Mouse (Mus musculus) MN1 (cell line): ENCODE results near the gene Pgam5.
A peak's percentile ranks its signal among the peaks of the same experiment; 100 is the strongest.

Experiments used
- DNase-seq: peaks from one replicate; pipeline ENCODE4 v3.0.0-alpha.2; 2016; ENCODE audit warnings: low spot score

Pgam5 gene

DNA sequence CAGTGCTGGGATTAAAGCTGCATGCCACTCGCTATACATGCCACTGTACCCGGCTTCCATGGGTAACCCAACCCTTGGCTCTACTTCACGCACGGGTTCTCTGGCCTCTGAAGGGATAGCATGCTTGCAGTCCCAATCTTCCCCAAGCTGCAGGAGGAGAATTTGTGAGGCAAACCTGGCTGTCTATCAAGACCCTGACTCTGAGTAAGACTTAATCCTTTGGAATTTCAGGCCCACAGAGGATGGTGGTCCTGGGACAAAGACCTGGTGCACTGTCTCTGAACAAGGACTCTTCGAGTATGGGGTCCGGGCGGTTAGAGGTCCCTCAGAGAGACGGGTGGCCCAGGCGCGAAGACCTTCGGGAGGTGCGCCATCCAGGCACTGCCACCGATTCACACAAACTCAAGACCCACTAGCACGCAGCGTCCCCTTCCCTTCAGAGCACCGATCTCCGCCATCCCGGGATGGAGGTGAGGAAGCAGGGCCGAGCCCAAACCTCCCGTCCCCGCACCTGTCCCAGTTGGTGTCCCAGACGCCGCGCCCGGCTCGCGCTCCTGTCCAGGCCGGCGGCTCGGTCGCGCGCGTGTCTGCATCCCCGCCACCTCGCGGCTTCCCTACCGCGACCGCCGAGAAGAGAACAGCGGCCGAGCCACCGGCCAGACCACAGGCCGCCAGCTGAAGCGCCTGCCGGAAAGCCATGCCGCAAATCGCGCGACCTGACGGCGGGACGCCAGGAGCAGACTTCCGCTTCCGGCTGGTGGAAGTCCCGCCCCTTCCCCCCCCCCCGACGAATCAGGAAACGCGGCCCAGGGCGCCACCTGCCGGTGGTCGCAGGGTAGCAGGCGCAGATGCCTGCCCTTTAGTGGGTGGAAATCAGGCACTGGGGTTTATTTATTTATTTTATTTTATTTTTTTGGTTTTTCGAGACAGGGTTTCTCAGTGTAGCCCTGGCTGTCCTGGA lies at the start of gene Pgam5:
Gene Pgam5 (minus strand): TSS at position 773 of the 961 bp plus-strand sequence.
- peak; percentile 94 for DNase-seq

DNA sequence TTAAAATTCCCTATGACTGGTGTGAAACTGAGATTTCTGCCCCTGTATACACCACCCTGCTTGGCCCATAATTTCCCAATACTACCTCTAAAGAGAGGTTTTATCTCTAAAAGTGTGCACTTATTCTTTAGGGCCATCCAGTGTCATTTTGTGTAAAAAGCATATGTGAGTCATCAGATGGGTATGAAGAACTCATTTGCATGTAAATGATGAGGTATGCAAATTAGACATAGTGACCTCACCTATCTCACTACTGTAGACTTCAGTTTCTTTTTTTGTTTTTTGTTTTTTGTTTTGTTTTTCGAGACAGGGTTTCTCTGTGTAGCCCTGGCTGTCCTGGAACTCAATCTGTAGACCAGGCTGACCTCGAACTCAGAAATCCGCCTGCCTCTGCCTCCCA lies 43.4 kb upstream of the Pgam5 start:
- DNase-seq, result no peak

DNA sequence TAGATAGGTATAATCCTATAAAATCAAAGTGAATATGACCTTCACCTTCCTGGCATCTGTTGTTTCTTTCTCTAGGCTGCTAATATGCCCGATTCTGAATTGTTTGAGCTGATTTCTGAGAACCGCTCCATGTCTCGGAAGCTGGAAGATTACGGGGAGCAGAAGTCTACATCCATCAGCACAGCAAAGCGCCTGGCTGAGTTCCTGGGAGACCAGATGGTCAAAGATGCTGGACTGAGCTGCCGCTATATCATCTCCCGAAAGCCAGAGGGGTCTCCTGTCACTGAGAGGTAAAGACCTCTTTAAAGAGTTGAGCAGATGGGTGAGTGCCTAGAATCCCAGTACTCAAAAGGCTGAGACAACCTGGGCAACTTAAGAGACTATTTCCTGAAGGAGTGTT lies 39.1 kb upstream of the Pgam5 start:
- no peak for DNase-seq

DNA sequence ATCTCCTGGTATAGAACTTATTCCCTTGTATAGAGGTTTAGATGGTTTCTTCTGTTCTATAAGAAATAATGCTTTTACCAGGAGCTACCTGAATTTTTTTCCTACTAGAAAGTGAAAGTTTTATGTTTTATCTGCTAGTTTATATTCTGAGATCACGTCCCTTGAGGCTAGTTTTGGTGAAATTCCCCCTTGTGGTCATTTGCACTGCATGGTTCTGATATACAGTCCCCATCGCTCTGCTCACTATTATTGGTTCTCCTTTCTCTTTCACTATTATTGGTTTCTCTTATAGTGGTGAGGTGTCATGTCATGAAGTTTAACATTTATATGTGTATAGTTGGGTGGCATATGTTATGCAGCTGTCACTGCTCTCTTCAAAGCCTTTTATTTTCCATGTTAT lies 30.9 kb upstream of the Pgam5 start:
- no peak for DNase-seq

DNA sequence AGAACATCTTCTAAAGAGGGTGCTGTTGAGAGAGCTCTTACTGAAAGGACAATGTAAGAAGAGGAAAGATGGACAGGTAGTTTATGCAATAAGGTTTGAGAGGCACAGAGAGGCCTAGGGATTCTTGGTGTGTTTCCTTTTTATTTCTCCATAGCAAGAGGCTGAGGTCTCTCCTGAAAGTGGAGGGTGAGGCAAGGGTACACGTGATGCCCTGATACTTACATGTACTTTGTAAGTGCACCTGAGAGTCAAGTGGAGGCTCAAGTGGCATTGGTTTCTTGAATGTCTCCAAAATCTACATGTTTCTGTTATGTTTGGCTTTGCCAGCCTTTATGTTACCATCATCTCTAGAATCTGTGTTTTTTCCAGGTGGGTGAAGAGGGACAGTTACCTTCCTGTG lies 26.9 kb upstream of the Pgam5 start:
- no peak for DNase-seq

DNA sequence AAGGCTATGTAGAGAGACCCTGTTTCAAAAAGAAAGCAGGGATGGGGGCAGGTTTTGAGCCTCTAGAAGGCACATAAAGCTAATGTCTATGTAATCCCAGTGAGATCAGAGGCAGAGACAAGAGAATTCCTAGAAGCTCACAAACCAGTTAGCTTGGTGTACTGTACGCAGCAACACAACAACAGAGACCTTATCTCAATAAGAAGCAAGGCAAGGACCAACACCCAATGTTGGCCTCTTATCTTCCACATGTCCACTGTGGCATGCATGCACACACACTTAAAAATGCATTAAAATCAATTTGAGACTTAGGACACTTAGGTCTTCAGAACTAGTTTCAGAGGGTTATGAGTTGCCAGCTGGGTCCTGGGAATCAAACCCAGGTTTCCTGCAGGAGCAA lies 21.9 kb upstream of the Pgam5 start:
- DNase-seq, result no peak

DNA sequence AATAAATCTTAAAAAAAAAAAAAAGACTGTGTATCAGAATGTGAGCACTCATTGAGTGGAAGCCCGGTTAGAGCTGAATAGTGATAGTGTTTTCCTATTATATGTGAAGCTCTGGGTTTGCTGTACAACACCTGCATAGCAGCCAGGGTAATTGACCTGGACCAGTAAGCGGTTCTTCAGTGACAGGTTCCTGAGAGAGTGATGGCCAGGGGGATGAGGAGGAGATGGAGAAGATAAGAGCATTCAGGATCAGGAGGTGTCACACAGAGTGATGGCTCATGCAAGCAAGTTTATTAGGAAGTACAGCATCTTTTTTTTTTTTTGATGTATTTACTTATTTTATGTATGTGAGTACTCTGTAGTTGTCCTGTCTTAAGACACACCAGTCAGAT lies 17.4 kb upstream of the Pgam5 start:
- DNase-seq, result no peak

DNA sequence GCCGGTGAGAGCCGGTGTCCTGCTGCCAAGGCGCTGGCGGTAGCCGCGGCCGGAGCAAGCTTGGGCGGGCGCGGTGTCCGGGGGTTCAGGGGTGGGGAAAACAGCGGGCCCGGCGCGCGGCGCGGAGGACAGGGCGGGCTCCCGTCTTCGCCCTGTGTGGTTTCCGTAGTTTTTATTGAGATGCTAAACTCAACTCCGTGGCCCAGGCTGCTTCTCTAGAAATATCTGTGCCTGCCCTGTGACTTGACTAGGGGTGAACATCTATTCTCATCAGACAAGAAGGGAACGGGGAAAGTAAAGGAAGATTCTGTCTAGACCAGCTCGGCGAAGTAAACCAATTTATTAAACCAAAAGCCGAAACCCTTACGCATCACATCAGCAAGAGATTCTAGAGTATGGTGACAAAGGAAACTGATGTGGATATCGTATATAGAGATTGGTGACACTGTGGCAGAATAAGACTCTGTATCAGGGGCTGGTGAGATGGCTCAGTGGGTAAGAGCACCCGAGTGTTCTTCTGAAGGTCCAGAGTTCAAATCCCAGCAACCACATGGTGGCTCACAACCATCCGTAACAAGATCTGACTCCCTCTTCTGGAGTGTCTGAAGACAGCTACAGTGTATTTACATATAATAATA lies 16.9 kb upstream of the Pgam5 start:
- DNase-seq, result no peak

DNA sequence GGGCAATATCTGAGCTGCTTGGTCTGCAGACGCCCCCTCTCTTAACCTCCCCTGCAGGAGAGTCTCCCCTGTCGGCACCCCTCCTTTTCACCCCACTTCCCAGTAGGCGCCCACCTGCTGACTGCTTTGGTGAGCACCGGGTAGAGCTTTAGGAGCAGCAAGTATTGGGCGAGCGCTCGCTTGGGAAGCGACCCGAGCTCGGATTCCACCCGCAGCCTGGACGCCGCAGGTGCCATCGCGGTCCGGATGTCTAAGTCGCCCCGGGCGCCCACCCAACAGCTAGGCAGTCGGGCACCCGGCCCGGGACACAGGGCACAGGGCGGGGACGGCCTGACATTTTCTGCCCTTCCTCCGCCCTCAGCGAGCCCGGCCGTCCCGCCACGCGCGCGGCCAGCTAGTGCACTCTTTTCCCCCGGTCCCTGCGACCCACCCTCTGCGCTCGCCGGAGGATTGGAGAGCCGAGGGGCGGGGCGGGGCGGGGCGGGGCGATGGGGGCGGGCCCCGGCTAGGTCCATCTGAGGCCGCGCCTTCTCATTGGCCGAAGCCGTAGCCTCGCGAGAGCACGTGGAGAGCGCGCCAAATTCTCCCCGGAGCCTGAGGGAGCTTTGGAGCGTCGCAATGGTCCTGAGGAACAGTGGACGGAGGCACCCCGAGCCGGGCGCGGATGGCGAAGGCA lies 16.2 kb upstream of the Pgam5 start, which contains the start of the genes Pxmp2 and Pole:
Gene Pxmp2 (minus strand): TSS at position 417 of the 676 bp plus-strand sequence.
Gene Pole (plus strand): TSS at position 537 of the 676 bp plus-strand sequence.
- peak; percentile 96 for DNase-seq

DNA sequence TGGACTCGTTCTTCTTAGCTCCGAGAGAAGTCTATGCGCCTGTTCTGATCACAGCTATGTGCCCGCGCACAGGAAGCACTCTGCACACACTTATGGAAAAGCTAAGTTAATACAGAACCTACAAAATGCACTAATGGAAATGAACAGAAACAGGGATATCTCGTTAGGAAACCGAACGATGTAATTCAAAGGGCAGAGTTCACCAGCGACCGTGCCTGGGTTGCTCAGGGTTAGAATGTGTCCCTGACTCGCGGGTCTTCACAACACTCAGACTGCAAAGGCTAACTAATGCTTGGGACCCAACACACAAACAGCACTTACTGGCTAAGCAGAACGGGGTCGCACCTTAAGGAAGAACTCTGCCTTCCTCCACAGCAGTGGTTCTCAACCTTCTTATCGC lies 15.4 kb upstream of the Pgam5 start:
- DNase-seq, result no peak

DNA sequence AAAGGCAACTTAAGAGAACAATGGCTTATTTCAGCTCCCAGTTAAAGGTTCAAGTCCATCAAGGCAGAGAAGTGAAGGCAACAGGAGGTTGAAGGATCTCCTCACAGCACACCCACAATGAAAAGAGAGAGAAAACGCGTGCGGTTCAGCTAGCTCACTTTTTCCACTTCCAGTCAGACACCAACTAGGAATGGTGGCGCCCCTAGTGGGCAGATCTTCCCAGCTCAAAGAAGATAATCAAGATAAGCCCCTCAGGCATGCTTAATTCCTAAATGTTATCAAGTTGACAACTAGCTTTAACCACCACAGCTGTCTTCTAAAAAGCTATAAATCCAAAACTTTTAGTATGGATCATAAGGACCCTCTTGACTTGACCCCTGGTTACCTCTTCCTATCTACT lies 14.8 kb upstream of the Pgam5 start:
- peak; percentile 39 for DNase-seq

DNA sequence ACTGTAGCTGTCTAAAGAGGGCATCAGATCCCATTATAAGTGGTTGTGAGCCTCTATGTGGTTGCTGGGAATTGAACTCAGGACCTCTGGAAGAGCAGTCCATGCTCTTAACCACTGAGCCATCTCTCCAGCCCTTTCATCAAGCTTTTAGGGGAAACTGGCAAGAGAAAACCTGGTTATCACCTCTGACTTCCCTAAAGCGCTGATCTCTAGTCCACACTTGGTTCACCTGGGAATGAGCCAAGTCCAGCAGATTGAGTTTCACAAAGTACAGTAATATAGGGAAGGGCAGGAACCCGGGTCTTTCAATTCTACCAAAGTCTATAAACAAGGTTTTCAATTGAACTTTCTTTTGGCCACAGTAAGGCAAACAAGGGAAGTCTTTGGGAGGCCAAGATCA lies 12.3 kb upstream of the Pgam5 start:
- no peak for DNase-seq

DNA sequence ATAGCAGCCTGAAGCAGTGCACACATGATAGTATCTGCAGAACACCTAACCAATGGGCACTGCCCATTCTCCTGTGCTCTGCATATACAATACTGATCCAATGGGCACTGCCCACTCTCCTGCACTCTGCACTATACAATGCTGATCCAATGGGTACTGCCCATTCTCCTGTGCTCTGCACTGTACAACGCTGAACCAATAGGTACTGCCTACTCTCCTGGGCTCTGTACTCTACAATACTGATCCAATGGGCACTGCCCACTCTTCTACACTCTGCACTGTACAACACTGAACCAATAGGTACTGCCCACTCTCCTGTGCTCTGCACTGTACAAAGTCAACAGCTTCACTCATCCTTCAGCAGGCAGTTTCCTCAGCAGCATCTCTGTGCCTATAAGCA lies 7.2 kb upstream of the Pgam5 start:
- DNase-seq, result no peak

DNA sequence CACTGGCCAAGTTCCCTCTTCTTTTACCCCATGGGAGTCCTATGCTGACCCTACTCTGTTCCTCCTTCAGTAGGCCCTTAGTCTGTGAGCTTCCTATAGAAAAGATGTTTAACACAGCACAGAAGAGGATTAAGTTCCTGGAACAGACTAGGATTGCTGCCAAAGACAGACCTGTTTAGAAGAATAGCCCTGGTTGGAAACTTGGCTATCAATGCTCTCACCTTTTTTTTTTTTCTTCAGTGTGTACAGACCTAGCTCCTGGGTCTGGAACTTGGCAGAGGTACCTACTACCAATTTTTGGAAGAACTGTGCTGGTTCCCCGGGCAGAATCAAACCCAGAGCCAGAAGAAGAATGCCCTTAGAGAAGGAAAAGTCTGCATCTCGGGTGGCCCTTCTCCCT lies 6.7 kb upstream of the Pgam5 start:
- DNase-seq, result no peak

DNA sequence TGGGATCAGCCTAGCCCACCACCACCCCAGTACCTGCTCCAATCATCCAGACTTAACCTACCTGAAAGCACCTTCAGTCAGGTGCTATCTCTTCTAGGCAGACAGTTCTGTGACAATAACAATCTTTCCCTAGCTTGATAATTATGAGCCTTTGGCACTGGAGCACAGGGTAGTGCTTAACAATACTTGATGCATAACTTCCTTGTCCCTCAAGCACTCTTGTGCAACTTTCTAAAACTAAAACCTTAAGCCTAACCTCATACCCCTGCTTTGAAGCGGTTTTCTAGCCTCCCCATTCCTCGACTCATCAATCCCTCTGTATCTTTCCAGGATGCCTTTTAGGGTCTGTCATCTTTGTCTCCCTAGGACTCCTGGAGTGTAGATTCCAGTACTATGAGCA lies 5.1 kb upstream of the Pgam5 start:
- DNase-seq, result no peak

DNA sequence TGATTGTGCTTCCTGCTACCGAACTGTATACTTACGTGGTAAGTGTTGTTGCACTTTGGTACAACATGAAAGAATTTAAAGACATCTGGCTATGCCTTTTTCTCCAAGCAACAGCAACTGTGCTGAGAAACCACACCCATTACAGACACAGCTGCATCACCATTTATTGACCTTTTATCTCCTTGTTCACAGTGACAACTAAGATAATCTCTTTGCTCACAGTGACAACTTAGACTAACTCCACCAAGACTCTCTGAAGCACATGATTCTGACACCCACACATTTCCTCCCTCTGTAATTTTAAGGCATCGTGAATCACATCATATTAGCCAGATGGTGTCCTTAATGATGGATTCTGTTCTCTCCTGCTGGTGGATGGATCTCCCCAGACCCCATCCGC lies 4.4 kb upstream of the Pgam5 start:
- no peak for DNase-seq

DNA sequence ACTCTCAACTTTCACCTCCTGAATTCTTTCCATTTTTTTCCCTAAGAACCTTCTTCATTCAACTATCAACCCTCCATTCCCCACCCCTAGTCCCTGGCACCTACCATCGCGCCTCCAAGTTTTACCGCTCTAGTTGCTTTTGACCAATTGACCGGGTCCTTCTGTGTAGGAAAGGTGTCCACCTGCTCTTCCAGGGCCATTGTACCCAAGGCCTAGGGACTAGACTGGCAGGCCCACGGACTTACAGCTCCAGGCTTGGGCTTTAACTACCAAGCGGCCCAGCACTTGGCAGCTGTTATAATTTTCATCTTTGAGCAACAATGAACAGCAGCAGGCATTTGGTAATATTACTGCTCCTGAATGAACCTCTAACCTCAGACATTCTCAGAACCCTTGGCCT lies 529 bp upstream of the Pgam5 start:
- DNase-seq, result no peak

DNA sequence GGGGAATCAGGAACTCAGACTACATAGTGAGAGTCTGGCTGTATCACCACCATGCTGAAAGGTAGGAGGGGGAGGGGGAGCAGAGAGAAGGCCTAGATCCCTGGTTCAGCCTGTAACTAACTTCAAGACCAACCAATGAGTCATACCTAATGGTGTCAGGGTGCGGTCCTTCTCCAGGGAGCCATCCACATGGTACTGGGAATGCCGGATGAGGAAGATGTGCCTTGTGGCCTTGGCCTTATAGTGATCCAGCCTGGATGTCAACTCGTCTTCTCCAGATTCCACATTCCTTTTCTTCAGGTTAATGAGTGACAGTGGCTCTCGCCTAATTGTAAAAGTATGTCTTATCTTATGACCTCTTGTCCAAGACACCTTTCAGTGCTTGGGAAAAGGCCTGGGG lies 2.8 kb downstream of the Pgam5 start:
- DNase-seq, result no peak

DNA sequence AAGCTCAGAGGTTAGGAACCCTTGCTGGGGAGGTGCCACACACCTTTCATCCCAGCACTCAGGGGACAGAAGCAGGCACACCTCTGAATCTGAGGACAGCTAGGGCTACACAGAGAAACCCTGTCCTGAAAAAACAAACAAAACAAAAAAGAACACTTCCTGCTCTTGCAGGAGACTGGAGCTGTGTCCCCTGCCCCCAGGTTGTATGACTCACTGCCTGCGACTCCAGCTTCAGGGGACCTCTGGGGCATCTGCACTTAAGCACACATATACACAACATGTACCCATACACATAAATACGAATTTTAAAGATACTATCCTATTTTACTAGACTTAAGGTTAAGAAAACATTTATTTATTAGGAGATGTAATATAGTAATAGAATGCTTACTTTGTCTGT lies 25.6 kb downstream of the Pgam5 start:
- DNase-seq, result no peak

DNA sequence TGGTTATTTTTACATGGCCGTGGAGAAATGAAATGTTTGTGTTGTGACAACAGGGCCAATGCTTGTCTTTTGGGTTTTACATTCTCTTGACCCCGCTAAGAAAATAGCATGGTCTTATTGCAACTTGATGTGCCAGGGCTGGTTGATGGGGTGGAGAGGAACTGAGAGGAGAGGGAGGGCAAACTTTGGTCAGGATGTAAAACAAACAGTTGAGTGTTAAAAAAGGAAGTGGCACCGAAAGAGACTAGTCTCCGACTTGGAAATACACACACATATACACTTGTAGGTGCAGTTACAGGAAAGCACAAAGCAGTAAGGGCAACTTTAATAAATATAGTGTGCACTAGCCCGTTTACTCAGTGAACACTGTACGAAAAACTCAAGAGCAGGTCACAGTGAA lies 37.4 kb downstream of the Pgam5 start:
- no peak for DNase-seq

DNA sequence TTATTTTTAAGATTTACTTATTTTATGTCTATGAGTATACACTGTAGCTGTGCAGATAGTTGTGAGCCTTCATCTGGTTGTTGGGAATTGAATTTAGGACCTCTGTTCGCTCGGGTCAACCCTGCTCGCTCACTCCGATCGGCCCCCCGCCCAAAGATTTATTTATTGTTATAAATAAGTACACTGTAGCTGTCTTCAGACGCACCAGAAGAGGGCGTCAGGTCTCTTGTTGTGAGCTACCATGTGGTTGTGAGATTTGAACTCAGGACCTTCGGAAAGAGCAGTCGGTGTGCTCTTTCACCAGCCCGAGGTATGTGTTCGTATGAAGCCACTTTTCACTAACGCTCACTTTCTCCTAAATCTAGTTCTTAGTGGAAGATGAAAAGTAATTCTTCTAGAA lies 38.1 kb downstream of the Pgam5 start:
- peak; percentile 17 for DNase-seq

DNA sequence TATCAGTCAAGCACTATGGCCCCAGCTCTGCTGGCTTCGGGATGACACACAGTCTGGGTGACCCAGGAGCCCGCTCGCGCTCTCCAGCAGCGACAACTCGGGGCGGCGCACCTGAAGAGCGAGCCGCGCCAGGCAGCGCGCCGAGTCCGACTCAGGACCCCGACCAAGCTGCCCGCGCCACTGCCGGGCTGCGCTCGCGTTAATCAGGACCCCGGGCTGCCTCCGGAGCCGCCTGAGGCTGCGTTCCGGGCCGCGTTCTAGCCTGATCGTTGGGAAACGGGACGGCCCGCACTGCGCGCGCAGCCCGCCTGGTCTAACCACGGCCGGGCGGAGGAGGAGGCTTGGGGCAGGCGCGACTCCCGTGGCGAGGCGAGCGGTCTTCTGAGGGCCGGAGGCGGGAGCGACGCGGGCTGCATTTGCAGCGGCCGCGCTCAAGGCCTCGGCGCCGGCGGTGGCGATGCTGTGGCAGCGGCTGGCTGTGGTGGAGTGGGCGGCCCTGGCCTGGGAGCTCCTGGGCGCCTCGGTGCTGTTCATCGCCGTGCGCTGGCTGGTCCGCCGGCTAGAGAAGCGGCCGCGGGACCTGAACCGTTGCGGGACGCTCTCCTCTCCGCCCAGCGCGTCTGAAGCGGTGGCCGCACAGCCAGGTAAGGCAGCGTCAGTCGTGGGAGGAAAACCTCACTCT lies 38.8 kb downstream of the Pgam5 start, which contains the start of gene Ankle2:
Gene Ankle2 (plus strand): TSS at position 225 of the 682 bp plus-strand sequence.
- peak; percentile 95 for DNase-seq
